Mouse (Mus musculus) frontal cortex, adult (tissue): ENCODE results near the gene Pde6c.

Experiments used
- ATAC-seq: cut with Nextera tagmentation; 2 replicates; pipeline ENCODE4 v1.9.2; 2017; ENCODE audit warnings: mild to moderate bottlenecking, moderate library complexity, mixed read lengths; ENCODE audit not compliant: low TSS enrichment

Gene Pde6c

GRCm38 (mm10) chr19:38143540-38144271 lies 11.1 kb downstream of the Pde6c start:
- ATAC-seq = no peak

- no peak for ATAC-seq
Observed at GRCm38 (mm10) chr19:38156243-38156642, 23.7 kb downstream of the Pde6c start.

- ATAC-seq = no peak
Observed at GRCm38 (mm10) chr19:38161648-38162354, 29.2 kb downstream of the Pde6c start.

- ATAC-seq = no peak
Observed at GRCm38 (mm10) chr19:38164633-38165032, 32.1 kb downstream of the Pde6c start.

- peak; percentile 67 for ATAC-seq
Observed at GRCm38 (mm10) chr19:38179675-38180074, 47.1 kb downstream of the Pde6c start.

GRCm38 (mm10) chr19:38186631-38187344 lies 54.2 kb downstream of the Pde6c start:
- no peak for ATAC-seq

GRCm38 (mm10) chr19:38187345-38187680 lies 54.7 kb downstream of the Pde6c start:
- ATAC-seq = peak; percentile 89

GRCm38 (mm10) chr19:38190606-38191005 lies 58.0 kb downstream of the Pde6c start:
- no peak for ATAC-seq

GRCm38 (mm10) chr19:38191446-38191845 lies 58.9 kb downstream of the Pde6c start:
- ATAC-seq = no peak

- no peak for ATAC-seq
Observed at GRCm38 (mm10) chr19:38195245-38195644, 62.7 kb downstream of the Pde6c start.

- peak; percentile 82 for ATAC-seq
Observed at GRCm38 (mm10) chr19:38198731-38199130, 66.2 kb downstream of the Pde6c start.

- peak; percentile 81; the same call in 1 of the 2 replicates for ATAC-seq
Observed at GRCm38 (mm10) chr19:38206669-38207068, 74.1 kb downstream of the Pde6c start.

GRCm38 (mm10) chr19:38217696-38218095 lies 85.1 kb downstream of the Pde6c start:
- no peak for ATAC-seq

GRCm38 (mm10) chr19:38223356-38223904 lies 90.8 kb downstream of the Pde6c start:
- ATAC-seq = peak; percentile 53

- peak; percentile 91 for ATAC-seq
Observed at GRCm38 (mm10) chr19:38223905-38224684, 91.5 kb downstream of the Pde6c start, which contains the start of gene Fra10ac1. TSS of gene Fra10ac1 (minus strand) at chr19:38224156.

GRCm38 (mm10) chr19:38224685-38225060 lies 92.1 kb downstream of the Pde6c start:
- ATAC-seq = peak; percentile 56

GRCm38 (mm10) chr19:38228699-38229098 lies 96.1 kb downstream of the Pde6c start:
- ATAC-seq = no peak

GRCm38 (mm10) chr19:38232087-38232486 lies 99.5 kb downstream of the Pde6c start:
- no peak for ATAC-seq

- no peak for ATAC-seq
Observed at GRCm38 (mm10) chr19:38232516-38232915, 99.9 kb downstream of the Pde6c start.
